Mouse (Mus musculus): ENCODE results near the gene Ech1. TPM values are rescaled to one million over a fixed set of nuclear protein-coding genes. Genes with fewer than 3 reads are reported as not detected.

Ech1 gene
- total RNA-seq (2022): 10 to 100 TPM; 64.2 to 77.6 (median 67.7) TPM

- DNase-seq (ENCODE audit: low spot score in 2 of 2): peak; percentile 84 to 90
Measured at GRCm38 (mm10) chr7:28824941-28825685, at the start of gene Ech1. Gene Ech1, plus strand, starts transcription at chr7:28825217.

GRCm38 (mm10) chr7:28778825-28779224 is 46.2 kb upstream of the Ech1 start:
- no peak for DNase-seq (ENCODE audit: low spot score in 2 of 2)

GRCm38 (mm10) chr7:28780067-28780658 is 44.9 kb upstream of the Ech1 start:
- peak; percentile 82 to 93 for DNase-seq (ENCODE audit: low spot score in 2 of 2)

- DNase-seq (ENCODE audit: low spot score in 2 of 2): no peak
Measured at GRCm38 (mm10) chr7:28780857-28781256, 44.2 kb upstream of the Ech1 start.

- no peak for DNase-seq (ENCODE audit: low spot score in 2 of 2)
Measured at GRCm38 (mm10) chr7:28781261-28781663, 43.8 kb upstream of the Ech1 start.

GRCm38 (mm10) chr7:28785161-28785560 is 39.9 kb upstream of the Ech1 start:
- DNase-seq (ENCODE audit: low spot score in 2 of 2): no peak

- DNase-seq (ENCODE audit: low spot score in 2 of 2): no peak
Measured at GRCm38 (mm10) chr7:28787884-28788283, 37.1 kb upstream of the Ech1 start.

GRCm38 (mm10) chr7:28788307-28789195 is 36.5 kb upstream of the Ech1 start, which contains the start of gene Rinl:
Gene Rinl, plus strand, starts transcription at chr7:28788969.
- DNase-seq (ENCODE audit: low spot score in 2 of 2): no peak

- DNase-seq (ENCODE audit: low spot score in 2 of 2): no peak
Measured at GRCm38 (mm10) chr7:28789235-28789634, 35.8 kb upstream of the Ech1 start.

GRCm38 (mm10) chr7:28790066-28790806 is 34.8 kb upstream of the Ech1 start:
- DNase-seq (ENCODE audit: low spot score in 2 of 2): no peak

GRCm38 (mm10) chr7:28791706-28792105 is 33.3 kb upstream of the Ech1 start:
- DNase-seq (ENCODE audit: low spot score in 2 of 2): no peak

- DNase-seq (ENCODE audit: low spot score in 2 of 2): no peak
Measured at GRCm38 (mm10) chr7:28792391-28793185, 32.4 kb upstream of the Ech1 start.

- DNase-seq (ENCODE audit: low spot score in 2 of 2): no peak
Measured at GRCm38 (mm10) chr7:28793834-28794233, 31.2 kb upstream of the Ech1 start.

GRCm38 (mm10) chr7:28794496-28794895 is 30.5 kb upstream of the Ech1 start:
- DNase-seq (ENCODE audit: low spot score in 2 of 2): no peak

GRCm38 (mm10) chr7:28795832-28796231 is 29.2 kb upstream of the Ech1 start:
- DNase-seq (ENCODE audit: low spot score in 2 of 2): no peak

GRCm38 (mm10) chr7:28796562-28796975 is 28.4 kb upstream of the Ech1 start:
- DNase-seq (ENCODE audit: low spot score in 2 of 2): peak in 1 of 2 experiments; percentile 76

GRCm38 (mm10) chr7:28799994-28800393 is 25.0 kb upstream of the Ech1 start:
- no peak for DNase-seq (ENCODE audit: low spot score in 2 of 2)

- no peak for DNase-seq (ENCODE audit: low spot score in 2 of 2)
Measured at GRCm38 (mm10) chr7:28801451-28801850, 23.6 kb upstream of the Ech1 start.

- DNase-seq (ENCODE audit: low spot score in 2 of 2): no peak
Measured at GRCm38 (mm10) chr7:28801901-28802670, 22.9 kb upstream of the Ech1 start.

All from layer of hippocampus, adult 8-10 months (tissue).